Mouse (Mus musculus): Measurements from ENCODE around the gene Krtap4-1. TPM values are rescaled to one million over a fixed set of nuclear protein-coding genes. Genes with fewer than 3 reads are reported as not detected.
"Not testable (repeated sequence)": the region's sequence is repeated elsewhere in the genome, so short reads cannot be mapped to it uniquely, and the experiment has no call there.

Krtap4-1 gene
- polyA plus RNA-seq (2016; fragmentation: Nextera tagmentation; extraction: Ambion mirVana): not detected in 2 replicates

- no peak within 1 kb of the TSS for H3K4me2 ChIP-seq
- H3K36me3 ChIP-seq: no peaks in the 10 kb centered on the region
- 61% methylated on average over 4 of the region's 4 CpGs for whole genome bisulfite sequencing (ENCODE audit: insufficient replicate concordance)
- H3K4me1 ChIP-seq: no peaks in the 10 kb centered on the region
- no peak within 1 kb of the TSS for H3K4me3 ChIP-seq
- H3K27me3 ChIP-seq (replicated peaks): no peaks in the 10 kb centered on the region
- no peaks in the 10 kb centered on the region for H3K9me3 ChIP-seq (replicated peaks)
- ATAC-seq: no peak
- no peak within 1 kb of the TSS for H3K9ac ChIP-seq
- no peak within 1 kb of the TSS for H3K27ac ChIP-seq
Measured at GRCm38 (mm10) chr11:99628138-99628537, at the start of gene Krtap4-1. Krtap4-1 (minus strand) TSS chr11:99628238.

- H3K36me3 ChIP-seq: no peaks in the 10 kb centered on the region
- no peak for ATAC-seq
- no peaks in the 10 kb centered on the region for H3K9me3 ChIP-seq (replicated peaks)
- no peak within 1 kb of the TSS for H3K4me3 ChIP-seq
- H3K4me2 ChIP-seq: no peak within 1 kb of the TSS
- H3K27ac ChIP-seq: no peak within 1 kb of the TSS
- H3K27me3 ChIP-seq (replicated peaks): no peaks in the 10 kb centered on the region
- no peaks in the 10 kb centered on the region for H3K4me1 ChIP-seq
- no peak within 1 kb of the TSS for H3K9ac ChIP-seq
Measured at GRCm38 (mm10) chr11:99665860-99666259, 37.8 kb upstream of the Krtap4-1 start, which contains the start of gene Krtap4-6. Krtap4-6 (minus strand) TSS chr11:99665960.

- Histone ChIP-seq H3K36me3 (no peaks in the 10 kb centered on the region), H3K4me1 (no peaks in the 10 kb centered on the region), H3K9me3 (replicated peaks) (no peaks in the 10 kb centered on the region), H3K9ac (no peak overlapping the region), H3K27ac (no peak overlapping the region), H3K4me3 (no peak overlapping the region), H3K27me3 (replicated peaks) (no peaks in the 10 kb centered on the region), H3K4me2 (no peak overlapping the region)
- 70% methylated on average over 10 of the region's 10 CpGs for WGBS (ENCODE audit: insufficient replicate concordance)
- no peak for ATAC-seq
Measured at GRCm38 (mm10) chr11:99662802-99663201, 34.8 kb upstream of the Krtap4-1 start.

GRCm38 (mm10) chr11:99659256-99659655 is 31.2 kb upstream of the Krtap4-1 start:
- Histone ChIP-seq H3K4me3 (no peak overlapping the region), H3K9me3 (replicated peaks) (no peaks in the 10 kb centered on the region), H3K4me2 (no peak overlapping the region), H3K36me3 (no peaks in the 10 kb centered on the region), H3K27me3 (replicated peaks) (no peaks in the 10 kb centered on the region), H3K27ac (no peak overlapping the region), H3K4me1 (no peaks in the 10 kb centered on the region), H3K9ac (no peak overlapping the region)
- 73% methylated on average over 4 of the region's 4 CpGs for WGBS (ENCODE audit: insufficient replicate concordance)
- no peak for ATAC-seq

- H3K4me1 ChIP-seq; H3K36me3 ChIP-seq; H3K27ac ChIP-seq; H3K9ac ChIP-seq; H3K4me2 ChIP-seq; H3K9me3 ChIP-seq (replicated peaks); H3K4me3 ChIP-seq; H3K27me3 ChIP-seq (replicated peaks); ATAC-seq: not testable (repeated sequence)
- 39% methylated on average over 10 of the region's 10 CpGs for WGBS (ENCODE audit: insufficient replicate concordance)
Measured at GRCm38 (mm10) chr11:99658467-99659010, 30.5 kb upstream of the Krtap4-1 start, which contains the start of gene Gm11563. Gm11563 (minus strand) TSS chr11:99658960.

- H3K4me3 ChIP-seq: no peak overlapping the region
- no peaks in the 10 kb centered on the region for H3K36me3 ChIP-seq
- H3K4me2 ChIP-seq: no peak overlapping the region
- WGBS (ENCODE audit: insufficient replicate concordance): 45% methylated on average over 5 of the region's 5 CpGs
- no peaks in the 10 kb centered on the region for H3K27me3 ChIP-seq (replicated peaks)
- H3K9ac ChIP-seq: no peak overlapping the region
- no peak overlapping the region for H3K27ac ChIP-seq
- H3K9me3 ChIP-seq (replicated peaks): no peaks in the 10 kb centered on the region
- ATAC-seq: no peak
- H3K4me1 ChIP-seq: no peaks in the 10 kb centered on the region
Measured at GRCm38 (mm10) chr11:99657051-99657450, 29.0 kb upstream of the Krtap4-1 start.

- WGBS (ENCODE audit: insufficient replicate concordance): 50% methylated on average over 2 of the region's 2 CpGs
- Histone ChIP-seq H3K4me2 (no peak within 1 kb of the TSS), H3K9ac (no peak within 1 kb of the TSS), H3K9me3 (replicated peaks) (no peaks in the 10 kb centered on the region), H3K27me3 (replicated peaks) (no peaks in the 10 kb centered on the region), H3K4me3 (no peak within 1 kb of the TSS), H3K36me3 (no peaks in the 10 kb centered on the region), H3K27ac (no peak within 1 kb of the TSS), H3K4me1 (no peaks in the 10 kb centered on the region)
- no peak for ATAC-seq
Measured at GRCm38 (mm10) chr11:99650136-99650535, 22.1 kb upstream of the Krtap4-1 start, which contains the start of gene Gm11555. Gm11555 (minus strand) TSS chr11:99650236.

GRCm38 (mm10) chr11:99646444-99646843 is 18.4 kb upstream of the Krtap4-1 start:
- Histone ChIP-seq H3K9me3 (replicated peaks) (no peaks in the 10 kb centered on the region), H3K36me3 (no peaks in the 10 kb centered on the region), H3K27ac (no peak overlapping the region), H3K4me3 (no peak overlapping the region), H3K4me1 (no peaks in the 10 kb centered on the region), H3K9ac (no peak overlapping the region), H3K27me3 (replicated peaks) (no peaks in the 10 kb centered on the region), H3K4me2 (no peak overlapping the region)
- WGBS (ENCODE audit: insufficient replicate concordance): 85% methylated on average over 15 of the region's 15 CpGs
- no peak for ATAC-seq

- no peaks in the 10 kb centered on the region for H3K36me3 ChIP-seq
- H3K4me3 ChIP-seq: no peak overlapping the region
- no peaks in the 10 kb centered on the region for H3K27me3 ChIP-seq (replicated peaks)
- no peaks in the 10 kb centered on the region for H3K4me1 ChIP-seq
- ATAC-seq: no peak
- no peak overlapping the region for H3K27ac ChIP-seq
- no peak overlapping the region for H3K9ac ChIP-seq
- no peak overlapping the region for H3K4me2 ChIP-seq
- H3K9me3 ChIP-seq (replicated peaks): no peaks in the 10 kb centered on the region
- WGBS (ENCODE audit: insufficient replicate concordance): 56% methylated on average over 3 of the region's 3 CpGs
Measured at GRCm38 (mm10) chr11:99644351-99644750, 16.3 kb upstream of the Krtap4-1 start.

- H3K27ac ChIP-seq; H3K4me3 ChIP-seq; ATAC-seq; H3K9ac ChIP-seq; H3K9me3 ChIP-seq (replicated peaks); H3K4me2 ChIP-seq; H3K27me3 ChIP-seq (replicated peaks); H3K36me3 ChIP-seq; H3K4me1 ChIP-seq: not testable (repeated sequence)
- WGBS (ENCODE audit: insufficient replicate concordance): 75% methylated on average over 9 of the region's 9 CpGs
Measured at GRCm38 (mm10) chr11:99643635-99644139, 15.6 kb upstream of the Krtap4-1 start, which contains the start of gene Krtap4-7. Krtap4-7 (minus strand) TSS chr11:99644089.

GRCm38 (mm10) chr11:99640926-99641325 is 12.9 kb upstream of the Krtap4-1 start:
- no peak overlapping the region for H3K4me2 ChIP-seq
- ATAC-seq: no peak
- H3K9ac ChIP-seq: no peak overlapping the region
- H3K4me3 ChIP-seq: no peak overlapping the region
- H3K36me3 ChIP-seq: no peaks in the 10 kb centered on the region
- H3K9me3 ChIP-seq (replicated peaks): no peaks in the 10 kb centered on the region
- WGBS (ENCODE audit: insufficient replicate concordance): 25% methylated on average over 1 of the region's 1 CpGs
- no peaks in the 10 kb centered on the region for H3K4me1 ChIP-seq
- H3K27me3 ChIP-seq (replicated peaks): no peaks in the 10 kb centered on the region
- H3K27ac ChIP-seq: no peak overlapping the region

GRCm38 (mm10) chr11:99637086-99637485 is 9.0 kb upstream of the Krtap4-1 start:
- H3K4me3 ChIP-seq: no peak overlapping the region
- H3K36me3 ChIP-seq: no peaks in the 10 kb centered on the region
- H3K27me3 ChIP-seq (replicated peaks): no peaks in the 10 kb centered on the region
- H3K27ac ChIP-seq: no peak overlapping the region
- H3K4me2 ChIP-seq: no peak overlapping the region
- H3K9me3 ChIP-seq (replicated peaks): no peaks in the 10 kb centered on the region
- no peaks in the 10 kb centered on the region for H3K4me1 ChIP-seq
- no peak overlapping the region for H3K9ac ChIP-seq
- ATAC-seq: no peak
- 53% methylated on average over 1 of the region's 1 CpGs for WGBS (ENCODE audit: insufficient replicate concordance)

- Histone ChIP-seq H3K36me3 (no peaks in the 10 kb centered on the region), H3K9me3 (replicated peaks) (no peaks in the 10 kb centered on the region), H3K9ac (no peak within 1 kb of the TSS), H3K4me2 (no peak within 1 kb of the TSS), H3K27ac (no peak within 1 kb of the TSS), H3K4me3 (no peak within 1 kb of the TSS), H3K4me1 (no peaks in the 10 kb centered on the region), H3K27me3 (replicated peaks) (no peaks in the 10 kb centered on the region)
- WGBS (ENCODE audit: insufficient replicate concordance): 56% methylated on average over 8 of the region's 8 CpGs
- no peak for ATAC-seq
Measured at GRCm38 (mm10) chr11:99634653-99635134, 6.7 kb upstream of the Krtap4-1 start, which contains the start of gene Krtap4-2. Krtap4-2 (minus strand) TSS chr11:99635084.

All from liver, embryonic 12.5 days (tissue).